Mouse (Mus musculus) natural killer cell, adult 2 months (primary cell): ENCODE measurements around the gene Itgb1bp1.

ENCODE experiments used
- DNase-seq, 2 experiments: peaks; one replicate each; pipeline ENCODE4 v3.0.0; 2022; ENCODE audit warnings: low spot score in 2 of 2

Gene Itgb1bp1

DNA sequence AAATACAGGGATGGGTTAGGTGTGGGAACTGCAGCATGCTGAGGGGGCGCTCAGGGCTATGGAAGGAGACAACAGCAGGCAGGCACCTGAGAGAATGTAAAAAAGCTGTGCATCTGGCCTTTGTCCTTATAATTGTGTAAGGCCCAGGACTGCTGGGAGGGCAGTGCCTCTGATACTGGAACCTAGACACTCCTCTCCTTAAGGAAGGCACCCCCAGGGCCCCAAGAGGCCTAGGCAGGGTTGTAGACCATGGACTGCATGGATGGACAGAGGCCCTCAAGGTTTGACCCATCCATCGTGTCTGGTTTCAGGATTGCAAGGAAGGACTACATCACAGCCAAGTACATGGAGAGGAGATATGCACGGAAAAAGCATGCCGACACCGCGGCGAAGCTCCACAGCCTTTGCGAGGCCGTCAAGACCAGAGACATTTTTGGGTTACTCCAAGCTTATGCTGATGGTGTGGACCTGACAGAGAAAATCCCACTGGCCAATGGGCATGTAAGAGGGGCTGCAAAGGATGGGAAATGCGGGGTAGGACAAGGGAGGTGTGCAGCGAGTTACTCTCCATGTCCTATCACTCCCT lies 41.6 kb downstream of the Itgb1bp1 start:
- no peak for DNase-seq

DNA sequence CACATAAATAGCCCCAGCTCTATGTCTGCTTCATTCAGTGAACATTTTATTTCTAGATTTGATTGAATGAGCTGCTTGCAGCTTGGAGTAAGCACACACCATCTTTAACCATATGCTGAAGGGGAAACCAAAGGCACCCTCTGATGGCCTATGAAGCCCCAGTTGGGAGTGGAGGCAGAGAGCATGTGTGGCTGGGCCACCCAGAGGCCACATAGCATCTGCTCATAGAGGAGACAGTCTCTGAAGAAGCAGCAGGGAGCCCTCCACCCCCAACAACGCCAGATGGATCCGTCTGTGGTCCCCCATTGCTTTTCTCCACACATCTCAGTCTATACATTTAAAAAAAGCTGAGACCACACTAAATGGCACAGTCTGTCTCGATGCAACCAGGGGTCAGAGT lies 44.1 kb downstream of the Itgb1bp1 start:
- no peak for DNase-seq

DNA sequence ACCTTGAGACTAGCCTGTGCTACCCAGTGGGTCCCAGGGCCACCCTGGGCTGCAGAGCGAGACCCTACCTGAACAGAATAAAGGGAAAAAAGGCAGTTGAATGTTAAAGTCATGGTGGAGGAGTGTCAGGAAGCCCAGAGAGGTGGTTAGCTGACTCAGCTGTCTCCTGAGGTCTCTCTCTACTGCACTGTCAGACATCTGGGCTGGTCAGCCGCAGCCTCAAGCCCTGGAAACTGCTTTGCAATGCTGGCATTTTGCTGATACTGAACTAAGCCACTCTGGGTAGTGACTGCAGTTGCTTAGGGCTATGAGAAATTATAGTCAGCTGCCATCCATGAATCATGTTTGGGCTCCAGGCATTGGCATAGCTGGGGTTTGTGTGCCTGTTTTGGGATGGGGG lies 51.5 kb downstream of the Itgb1bp1 start:
- no peak for DNase-seq

DNA sequence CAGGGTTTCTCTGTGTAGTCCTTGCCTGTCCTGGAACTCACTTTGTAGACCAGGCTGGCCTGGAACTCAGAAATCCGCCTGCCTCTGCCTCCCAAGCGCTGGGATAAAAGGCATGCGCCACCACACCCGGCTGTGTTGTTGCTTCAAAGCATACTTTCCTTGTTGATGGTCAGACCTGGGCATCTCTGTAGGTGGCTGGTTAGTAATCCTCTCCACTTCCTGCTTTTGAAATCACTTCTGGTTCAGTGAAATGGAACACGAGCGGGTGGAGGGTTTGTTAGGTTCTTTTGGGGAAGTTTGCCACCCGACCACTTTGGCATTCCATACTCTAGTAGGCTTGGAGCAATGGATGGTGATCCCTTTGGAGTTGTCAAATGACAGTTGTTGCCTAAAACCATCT lies 52.4 kb downstream of the Itgb1bp1 start:
- no peak for DNase-seq

DNA sequence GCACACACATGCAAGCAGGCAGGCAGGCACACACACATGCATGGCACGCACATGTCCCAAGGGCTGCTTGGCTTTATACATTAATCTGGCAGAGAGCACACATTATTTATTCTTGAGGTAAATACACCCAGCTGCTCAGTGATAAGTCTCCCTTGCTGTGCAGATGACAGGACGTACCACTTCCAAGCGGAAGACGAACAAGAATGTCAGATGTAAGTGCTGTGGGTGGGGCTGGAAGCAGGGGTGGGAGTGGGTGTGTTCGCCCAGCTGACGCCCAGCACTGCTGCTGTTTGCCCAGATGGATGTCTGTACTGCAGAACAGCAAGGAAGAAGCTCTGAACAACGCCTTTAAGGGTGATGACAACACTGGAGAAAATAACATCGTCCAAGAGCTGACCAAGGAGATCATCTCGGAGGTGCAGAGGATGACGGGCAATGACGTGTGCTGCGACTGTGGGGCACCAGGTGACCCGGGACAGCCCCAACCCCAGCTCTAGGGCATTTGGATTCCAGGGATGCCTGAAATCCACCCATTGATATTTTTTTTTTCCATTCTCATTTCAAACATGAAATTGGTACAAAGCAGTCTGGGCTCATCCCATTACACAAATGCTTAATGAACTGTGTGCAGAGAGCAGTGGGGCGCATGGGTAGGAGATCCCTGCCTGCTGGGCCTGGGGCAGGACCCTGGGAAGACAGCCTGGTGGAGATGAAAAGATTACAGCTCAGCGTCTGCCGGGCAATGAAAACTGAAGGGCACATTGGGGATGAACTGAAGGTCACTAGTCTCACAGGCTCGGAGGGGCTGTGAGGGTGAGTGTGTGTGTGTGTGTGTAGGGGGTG lies 56.8 kb downstream of the Itgb1bp1 start:
- DNase-seq, result no peak

DNA sequence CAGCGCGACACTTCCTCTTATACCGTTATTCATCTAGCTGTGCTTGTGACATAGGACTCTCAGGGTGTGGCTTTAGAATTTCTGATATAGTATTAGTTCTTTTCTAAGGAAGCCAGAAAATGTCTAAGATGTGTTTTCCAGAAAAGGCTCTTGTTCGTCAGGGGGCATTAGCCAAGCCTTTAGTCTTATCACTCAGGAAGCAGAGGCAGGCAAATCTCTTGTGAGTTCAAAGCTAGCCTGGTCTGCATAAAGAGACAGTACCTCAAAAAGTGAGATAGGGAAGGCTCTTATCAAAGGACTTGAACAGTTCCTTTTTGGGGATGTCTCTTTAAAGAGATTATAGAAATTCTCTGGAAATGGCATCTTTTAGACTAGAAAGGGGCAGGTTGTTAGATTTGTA lies 57.4 kb downstream of the Itgb1bp1 start:
- DNase-seq, result no peak

DNA sequence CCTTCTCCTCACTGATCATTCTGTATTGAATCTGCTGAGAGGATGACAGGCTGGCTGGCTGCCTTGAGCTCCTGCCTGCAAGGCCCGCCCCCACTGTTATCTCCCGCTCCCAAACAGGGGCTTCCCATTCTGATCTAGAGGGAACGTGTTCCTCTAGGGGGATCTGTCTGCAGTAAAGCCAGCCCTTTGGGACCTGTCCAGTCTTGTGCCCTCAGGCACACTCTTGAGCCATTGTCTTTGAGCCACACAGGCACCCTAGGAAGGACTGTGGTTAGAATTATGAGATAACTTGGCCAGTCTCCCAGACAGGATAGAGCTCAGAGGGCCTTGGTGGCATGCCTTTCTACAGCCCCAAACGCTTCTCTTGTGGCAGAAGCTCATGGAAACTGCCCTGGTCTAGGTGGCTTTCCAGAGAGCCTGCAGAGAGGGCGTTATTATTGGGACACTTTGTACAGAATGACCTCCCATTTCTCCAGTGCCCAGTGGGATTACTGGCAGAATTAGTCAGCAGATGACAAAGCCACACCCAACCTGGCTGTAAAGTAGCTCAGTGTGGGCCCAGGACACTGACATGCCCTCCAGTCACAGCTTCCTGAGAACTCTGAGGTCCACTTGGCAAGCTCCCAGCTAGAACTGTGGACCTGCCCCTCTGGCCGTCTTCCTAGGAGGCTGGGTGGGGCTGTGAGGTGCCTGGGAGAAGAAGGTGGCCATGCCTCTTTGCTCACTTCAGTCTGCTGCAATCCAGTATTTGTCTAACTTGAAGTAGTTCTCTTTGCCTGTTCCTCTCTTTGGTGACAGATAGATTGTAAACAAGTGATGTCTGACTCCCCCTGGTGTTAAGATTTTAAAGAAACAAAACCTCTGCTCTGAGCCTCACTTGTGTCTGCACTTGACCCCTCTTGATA lies 58.8 kb downstream of the Itgb1bp1 start:
- DNase-seq, result peak; percentile 13 to 14

DNA sequence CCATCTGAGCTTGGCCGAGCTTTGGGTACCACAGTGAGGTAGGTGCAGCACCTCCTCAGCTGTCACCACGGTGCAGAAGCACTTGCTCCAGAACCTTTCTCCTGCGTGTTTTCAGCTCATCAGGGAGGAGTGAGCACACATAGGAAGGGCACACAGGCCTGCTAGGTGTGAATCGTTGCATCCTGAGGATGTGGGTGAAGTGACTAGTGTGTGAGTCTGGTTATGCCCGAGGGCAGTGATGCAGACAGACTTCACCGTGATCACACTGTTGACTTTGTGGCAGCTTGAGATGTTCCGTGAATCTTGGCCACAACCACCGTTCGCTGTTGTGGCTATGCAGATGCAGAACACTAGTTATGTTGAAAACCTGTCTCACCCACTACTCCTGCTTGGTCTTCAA lies 59.8 kb downstream of the Itgb1bp1 start:
- peak; percentile 65 to 81 for DNase-seq

DNA sequence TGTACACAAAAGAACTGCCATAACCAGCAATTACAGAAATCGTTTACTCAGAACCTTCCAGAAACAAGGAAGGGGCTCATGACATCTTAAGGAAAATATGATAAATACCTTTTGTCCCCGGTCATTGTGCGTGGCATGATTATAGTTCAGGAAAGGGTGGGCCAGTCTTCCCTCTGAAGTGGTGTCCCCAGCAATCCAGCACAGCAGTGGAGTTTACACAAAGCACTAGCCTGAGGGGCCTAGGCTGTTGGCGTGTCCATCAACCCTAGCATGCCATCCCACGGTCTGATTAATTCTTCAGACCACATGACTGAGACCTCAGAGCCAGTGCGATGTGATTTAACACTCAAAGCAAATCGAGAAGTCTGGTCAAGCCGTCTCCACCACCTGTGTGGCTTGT lies 60.7 kb downstream of the Itgb1bp1 start:
- DNase-seq, result peak in 1 of 2 experiments; percentile 2

DNA sequence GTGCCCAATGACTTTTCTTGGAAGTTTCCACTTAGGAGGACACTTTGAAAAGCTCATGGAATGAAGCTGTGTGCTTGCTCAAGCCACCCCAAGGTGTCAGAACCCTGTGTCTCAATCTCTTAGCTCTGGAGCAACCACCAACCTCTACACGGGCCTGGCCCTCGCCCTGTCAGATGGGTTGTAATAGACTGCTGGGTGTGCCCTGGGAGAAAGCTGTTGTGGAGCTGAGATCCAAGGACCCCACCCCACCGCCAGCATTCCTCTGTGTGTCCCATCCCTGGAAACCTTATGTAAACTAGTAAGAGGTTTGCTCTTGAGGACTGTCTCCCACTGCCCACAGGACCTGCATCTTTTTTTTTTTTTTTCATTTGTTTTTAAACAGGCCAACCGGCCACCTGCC lies 62.2 kb downstream of the Itgb1bp1 start:
- DNase-seq, result no peak

DNA sequence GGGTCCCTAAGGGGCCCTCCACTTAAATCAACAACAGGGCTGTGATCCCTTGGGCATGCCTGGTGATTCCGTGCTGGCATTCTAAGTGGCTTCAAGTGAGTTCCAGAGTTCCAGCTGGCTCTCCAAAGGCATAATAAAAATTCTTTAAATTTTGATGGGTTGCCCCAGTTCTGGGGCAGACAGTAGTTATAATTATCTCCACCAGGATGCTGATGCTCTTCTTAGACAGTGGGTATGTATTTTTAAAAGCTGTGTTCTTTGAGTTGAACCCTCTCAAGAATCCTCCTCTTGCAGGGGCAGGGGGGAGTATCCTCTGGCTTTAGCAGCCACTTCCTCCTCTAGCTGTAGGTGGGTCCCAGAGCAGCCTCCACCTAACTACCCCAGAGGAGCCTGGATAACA lies 65.5 kb downstream of the Itgb1bp1 start:
- no peak for DNase-seq

DNA sequence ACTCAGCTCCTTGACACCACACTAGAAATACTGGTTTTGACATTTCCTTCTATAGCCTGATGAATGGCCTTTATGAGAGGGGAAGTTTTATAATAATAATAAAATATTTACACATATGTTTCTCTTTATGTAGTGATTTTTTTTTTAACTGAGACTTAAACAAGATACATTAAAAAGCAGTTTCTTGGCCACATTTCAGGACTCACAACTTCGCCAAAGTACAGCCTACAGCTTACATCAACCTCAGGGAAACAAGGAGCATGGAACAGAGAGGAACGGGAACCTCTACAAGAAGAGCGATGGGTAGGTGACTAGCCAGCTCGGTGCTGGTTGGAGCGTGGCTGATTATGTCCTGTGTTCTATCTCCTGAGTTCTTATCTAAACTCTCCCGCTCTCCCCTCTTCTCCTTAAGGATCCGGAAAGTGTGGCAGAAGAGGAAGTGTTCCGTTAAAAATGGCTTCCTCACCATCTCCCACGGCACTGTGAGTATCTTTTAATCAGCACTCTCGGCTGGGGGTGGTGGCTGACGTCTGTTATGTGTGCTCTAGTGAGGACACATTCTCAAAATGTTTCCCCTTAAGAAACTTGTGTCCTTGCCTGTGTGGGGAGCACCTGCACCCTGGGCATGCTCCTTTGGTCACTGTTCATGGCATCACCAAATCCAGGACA lies 68.2 kb downstream of the Itgb1bp1 start:
- DNase-seq, result no peak

DNA sequence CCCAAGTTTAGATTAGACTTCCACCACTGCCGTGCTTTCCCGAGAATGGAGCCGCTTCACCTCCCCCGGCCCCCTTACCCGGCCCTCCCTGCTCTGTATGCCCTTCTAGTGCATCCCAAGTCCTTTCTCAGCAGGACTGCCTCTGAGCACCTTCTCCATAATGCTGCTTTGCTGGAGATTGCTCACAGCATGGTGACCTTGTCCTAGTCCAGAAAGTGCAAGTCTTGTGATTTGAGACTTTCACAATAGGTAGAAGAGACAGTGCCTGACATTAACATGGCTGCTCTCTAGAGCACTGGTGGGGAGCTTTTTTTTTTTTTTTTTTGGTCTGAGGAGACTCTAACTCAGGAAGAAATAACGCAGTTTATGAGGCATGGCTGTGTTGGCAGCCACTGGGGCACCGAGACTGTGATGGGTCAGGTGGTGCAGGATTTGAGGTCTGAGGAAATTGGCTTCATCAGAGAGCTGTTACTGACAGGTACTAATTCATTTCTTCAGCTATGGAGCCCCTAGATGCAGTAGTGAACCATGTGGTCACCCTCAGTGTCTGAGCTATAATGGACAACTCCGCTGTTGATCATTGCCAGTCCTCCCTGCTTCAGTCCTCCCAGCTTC lies 71.4 kb downstream of the Itgb1bp1 start:
- DNase-seq, result no peak

DNA sequence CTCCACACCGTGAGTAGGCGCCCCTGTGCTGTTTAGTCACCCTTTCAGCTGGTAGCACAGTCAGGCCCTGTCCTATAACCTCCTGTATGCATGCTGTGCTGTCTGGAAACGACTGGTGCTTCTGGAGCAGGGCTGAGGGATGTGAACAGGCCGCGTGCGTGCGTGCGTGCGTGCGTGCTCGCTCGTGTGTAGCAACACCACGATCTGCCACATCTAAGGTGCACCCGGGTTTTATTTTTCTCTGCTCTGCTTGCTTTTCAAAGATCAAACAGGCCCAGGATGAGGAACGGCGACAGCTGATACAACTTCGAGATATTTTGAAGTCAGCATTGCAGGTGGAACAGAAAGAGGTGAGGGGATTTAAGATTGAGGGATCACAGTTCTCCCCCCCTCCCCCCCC lies 73.2 kb downstream of the Itgb1bp1 start:
- no peak for DNase-seq

DNA sequence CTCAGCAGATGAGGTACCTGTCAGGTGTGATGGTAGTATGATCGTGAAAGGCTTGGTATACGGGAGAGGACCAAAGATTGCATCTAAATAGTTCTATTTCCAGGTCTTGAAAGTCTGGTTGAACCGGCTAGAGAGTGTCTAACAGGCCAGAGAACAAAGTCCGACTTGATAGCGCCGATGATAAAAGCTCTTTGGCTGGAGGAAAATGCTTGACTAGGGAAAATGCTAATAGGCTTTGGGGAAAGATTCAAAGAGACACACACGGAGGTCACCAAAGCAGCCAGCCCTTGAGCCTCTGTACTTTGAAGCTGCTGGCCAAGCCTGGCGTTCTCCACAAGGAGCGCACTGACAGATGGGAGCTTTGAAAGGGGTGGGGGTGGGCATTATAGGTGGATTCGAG lies 76.8 kb downstream of the Itgb1bp1 start:
- no peak for DNase-seq

DNA sequence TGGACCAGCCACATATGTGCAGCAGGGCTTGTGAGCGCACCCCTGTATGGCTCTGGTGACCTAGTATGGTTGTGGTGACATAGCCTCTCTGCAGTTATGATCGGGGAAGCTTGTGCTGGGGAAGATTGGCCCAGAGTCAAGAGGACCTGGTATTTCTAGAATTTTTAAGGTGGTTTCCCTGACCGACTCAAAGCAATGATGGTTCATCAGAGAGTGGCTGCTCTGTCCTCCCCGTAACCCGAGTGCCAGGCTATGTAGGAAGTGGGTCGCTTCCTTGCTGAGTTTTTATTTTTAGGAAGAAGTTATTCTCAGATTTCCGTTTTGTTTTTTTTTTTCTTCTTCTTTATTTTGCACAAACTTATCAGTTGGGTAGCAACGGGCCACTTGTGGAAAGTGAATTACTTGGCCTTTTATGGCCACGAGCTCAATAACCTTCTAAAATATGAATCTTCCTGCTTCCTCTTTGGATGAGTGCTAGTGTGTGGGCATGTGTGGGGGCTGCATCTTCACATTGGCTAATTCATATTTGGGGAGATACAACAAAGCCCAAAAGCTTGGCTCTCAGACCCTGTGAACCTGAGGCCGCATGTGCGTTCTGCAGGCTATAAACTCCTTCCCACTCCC lies 77.8 kb downstream of the Itgb1bp1 start:
- no peak for DNase-seq

DNA sequence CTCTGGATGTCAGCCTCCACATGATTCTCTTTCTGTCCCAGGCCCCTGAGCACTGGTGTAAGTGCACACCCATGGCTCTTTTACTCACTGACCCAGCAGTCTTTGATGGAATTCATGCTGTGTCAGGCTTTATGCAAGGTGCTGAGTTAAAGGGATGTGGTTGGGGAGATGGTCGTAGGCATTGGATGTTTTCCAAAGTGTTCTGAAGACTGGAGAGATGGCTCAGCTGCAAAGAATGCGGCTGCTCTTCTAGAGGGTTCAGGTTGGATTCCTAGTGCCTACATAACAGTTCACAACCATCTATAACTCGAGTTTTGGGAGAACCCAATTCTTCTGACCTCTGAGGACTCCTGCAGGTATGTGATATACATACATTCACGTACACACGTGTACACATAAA lies 78.7 kb downstream of the Itgb1bp1 start:
- no peak for DNase-seq

DNA sequence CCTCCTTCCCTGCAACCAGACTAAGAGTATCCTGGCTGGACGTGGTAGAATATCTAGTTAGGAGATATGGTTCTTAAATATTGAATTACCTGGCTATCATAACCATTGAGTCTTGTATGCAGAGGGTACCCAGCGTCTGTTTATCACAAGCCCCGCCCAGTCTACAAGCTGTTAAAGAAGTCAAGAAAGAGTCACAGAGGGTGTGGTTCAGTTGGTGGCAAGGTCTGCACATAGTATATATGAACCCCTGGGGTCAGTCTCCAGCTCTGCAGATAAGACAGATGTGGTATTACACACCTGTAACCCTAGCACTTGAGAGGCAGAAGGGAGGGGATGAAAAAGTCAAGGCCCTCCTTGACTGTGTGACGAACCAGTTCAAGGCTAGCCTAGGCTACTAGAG lies 80.3 kb downstream of the Itgb1bp1 start:
- no peak for DNase-seq

DNA sequence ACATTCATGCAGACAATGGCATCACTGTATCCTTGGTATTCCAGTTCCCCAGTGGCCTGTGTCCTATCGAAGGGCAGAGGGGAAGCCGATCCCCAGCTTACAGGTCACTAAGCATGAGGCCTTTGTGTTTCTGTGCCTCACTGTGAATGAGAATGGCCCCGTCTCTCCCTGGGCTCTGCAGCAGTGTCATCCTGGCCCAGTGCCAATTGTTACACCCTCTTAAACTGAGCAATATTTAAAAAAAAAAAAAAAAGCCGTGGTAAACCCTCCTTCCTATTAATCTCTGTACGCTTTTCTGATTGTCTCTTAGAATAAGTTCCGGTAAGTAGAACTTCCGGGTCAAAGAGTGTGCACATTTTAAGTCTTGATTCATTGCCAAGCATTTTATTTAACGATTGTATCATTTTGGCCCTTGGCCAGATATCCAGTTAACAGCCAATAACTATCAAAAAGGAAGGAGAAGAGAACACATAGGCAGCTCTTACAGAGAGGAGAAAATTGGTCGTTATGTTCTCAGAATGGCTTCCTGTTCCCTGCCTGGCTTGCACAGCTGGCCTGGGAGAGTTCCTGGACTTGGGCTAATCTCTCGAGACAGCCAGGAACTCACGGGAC lies 81.3 kb downstream of the Itgb1bp1 start:
- DNase-seq, result no peak

DNA sequence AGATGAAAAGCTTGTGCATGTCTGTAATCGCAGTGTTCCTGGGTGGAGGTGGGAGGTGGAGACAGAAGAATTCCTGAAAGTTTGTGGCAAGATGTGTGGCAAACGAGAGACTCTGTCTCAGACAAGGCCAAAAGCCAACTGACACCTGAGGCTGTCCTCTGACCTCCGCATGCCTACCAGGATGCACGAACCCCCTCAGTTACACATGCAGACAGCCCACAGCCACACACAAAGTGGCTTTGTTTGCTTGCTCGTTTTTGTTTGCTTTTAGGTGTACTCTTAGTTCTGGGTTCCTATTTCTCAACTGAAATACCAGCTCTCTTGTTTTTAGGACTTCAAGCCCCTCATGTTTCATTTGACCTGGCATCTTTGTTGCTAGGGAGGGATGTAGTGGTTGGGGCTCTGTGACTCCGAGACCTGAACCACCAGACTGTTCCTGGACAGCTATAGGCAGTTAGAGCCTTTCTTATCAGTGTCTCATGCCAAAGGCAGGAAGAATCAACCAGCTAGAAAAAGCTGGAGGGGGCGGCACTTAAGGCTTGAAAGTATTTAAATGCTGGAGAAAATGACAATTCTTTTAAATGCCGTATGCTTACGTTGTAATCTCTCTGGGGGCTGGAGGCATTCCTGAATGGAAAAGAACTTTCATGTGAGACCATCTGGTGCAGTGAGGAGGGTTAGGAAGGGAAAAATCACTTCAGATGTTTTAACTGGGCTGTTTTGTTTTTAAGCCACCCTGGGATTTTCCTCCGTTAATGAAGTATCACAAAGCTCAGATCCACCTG lies 84.4 kb downstream of the Itgb1bp1 start:
- no peak for DNase-seq
